Mouse (Mus musculus) liver, adult 2 months (tissue): ENCODE data around the gene Banp.

Experiments
- CTCF ChIP-seq: fragments of 200-500 bp; IDR thresholded peaks from 2 replicates; pipeline ENCODE4 v1.5.1; 2011; ENCODE audit warnings: low read depth, low read length, control low read depth
- POLR2A ChIP-seq: fragments of 200-500 bp; IDR thresholded peaks from 2 replicates; pipeline ENCODE4 v1.6.1; 2011; ENCODE audit warnings: low read length, control low read depth; ENCODE audit not compliant: insufficient read depth; ENCODE audit errors: extremely low read depth

- no peak for TF ChIP-seq CTCF
- no peak for TF ChIP-seq POLR2A
Measured at GRCm38 (mm10) chr8:121962892-121963291, 13.3 kb downstream of the Banp start.
